Mouse (Mus musculus) left cerebral cortex, adult 2 months (tissue): ENCODE measurements at regions not wholly inside any gene's neighbourhood (a gene's known extent, or its start where the extent isn't known, plus 50 kb on each side); places are given as distances from the start of the nearest gene placed in this dataset.

ENCODE experiments used
- DNase-seq, 2 experiments: peaks; one replicate each; pipeline ENCODE4 v3.0.0; 2021 to 2022; ENCODE audit warnings: low spot score in 2 of 2, mixed read lengths in 1 of 2; ENCODE audit errors: extremely low spot score in 1 of 2
- H3K27ac ChIP-seq: fragments of 200-600 bp; 2 replicates; pipeline ENCODE4 v1.8.1; 2022
- H3K4me3 ChIP-seq: fragments of 200-600 bp; 2 replicates; pipeline ENCODE4 v1.8.1; 2022
- CTCF ChIP-seq: fragments of 200-600 bp; IDR thresholded peaks from 2 replicates; pipeline ENCODE4 v1.8.1; 2022; ENCODE audit warnings: antibody characterized with exemption, mild to moderate bottlenecking, moderate library complexity
- intact Hi-C: fragments of 180-260 bp; cut with DNase I; formaldehyde crosslinking; loops from one replicate; pipeline ENCODE4 v1.15.1; 2025

DNA sequence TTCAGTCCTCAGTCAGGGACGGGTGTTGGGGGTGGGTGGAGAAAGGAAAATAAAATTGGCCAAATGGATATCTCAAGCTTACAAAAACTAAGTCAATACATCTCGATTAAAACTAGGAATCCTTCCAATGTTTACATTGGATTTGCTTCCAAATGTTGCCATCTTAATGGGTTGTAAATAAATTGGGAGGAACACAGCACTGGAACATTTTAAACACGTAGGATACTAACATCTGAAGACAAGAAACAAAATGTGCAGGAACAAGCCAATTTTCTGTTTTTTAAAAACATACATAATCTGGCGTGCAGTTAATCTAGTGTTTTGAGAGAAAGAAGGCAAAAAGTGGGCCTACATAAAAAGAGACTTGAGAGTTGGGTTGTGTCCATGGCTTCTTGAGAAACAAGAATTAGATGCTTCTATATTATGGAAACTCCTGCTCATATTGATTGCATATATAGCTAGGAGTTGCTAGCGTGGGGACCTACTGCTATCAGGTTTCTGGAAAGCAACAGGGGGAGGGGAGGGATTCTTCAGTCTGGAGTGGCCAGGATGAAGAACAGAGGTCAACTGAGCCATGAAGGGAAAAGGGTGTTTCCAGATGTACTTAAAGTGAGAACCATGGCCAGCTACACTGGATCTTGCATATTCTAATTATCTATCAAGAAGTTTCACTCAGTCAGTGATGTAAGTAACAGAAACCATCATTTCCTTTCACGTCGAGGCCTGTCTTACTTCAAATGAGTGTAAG, 330.2 kb downstream of the Rnd3 start:
- intact Hi-C loops, result no loop called here
- Histone ChIP-seq H3K4me3 (no peak overlapping the region), H3K27ac (no peak overlapping the region)
- TF ChIP-seq CTCF, result no peak
- DNase-seq, result no peak

DNA sequence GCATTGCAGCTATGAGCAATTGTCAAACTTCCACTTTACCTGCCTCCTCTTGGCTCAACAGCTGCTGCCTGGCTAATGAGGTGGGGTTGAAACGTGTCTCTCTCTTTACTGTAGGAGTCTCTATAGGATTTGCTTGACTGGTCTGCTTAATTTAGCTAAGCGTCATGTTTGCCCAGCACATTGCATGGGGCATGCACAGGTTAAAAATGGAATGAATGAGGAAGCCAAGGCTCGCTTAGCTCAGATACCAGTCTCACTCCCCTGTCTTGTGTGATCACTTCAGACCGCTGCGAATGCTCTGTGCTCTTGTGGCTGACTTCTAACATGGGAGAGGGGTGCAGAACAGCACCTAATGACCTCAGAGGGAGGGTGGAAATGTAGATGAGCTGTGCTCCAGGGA, 332.5 kb downstream of the Rnd3 start:
- intact Hi-C loops, result no loop called here
- Histone ChIP-seq H3K27ac (no peak overlapping the region), H3K4me3 (no peak overlapping the region)
- no peak for TF ChIP-seq CTCF
- no peak for DNase-seq

DNA sequence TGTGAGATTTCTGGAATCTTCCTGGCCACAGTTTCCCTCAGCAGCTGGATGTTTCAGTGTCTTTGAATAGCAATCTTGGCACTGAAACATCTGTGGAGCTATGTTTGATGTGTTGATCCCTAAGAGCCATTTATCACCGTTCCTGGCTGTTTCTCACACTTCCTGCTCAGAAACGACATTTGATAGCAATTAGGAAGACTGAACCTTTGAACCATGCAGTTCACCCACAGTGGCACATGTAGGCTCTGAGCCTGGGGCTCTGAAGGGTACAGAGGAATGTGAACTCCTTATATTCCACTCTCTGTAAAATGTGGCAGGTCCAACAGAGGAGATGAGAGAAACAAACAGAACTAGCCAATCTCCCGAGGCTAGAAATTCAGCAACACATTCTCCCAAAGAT, 333.4 kb downstream of the Rnd3 start:
- Histone ChIP-seq H3K4me3 (no peak overlapping the region), H3K27ac (no peak overlapping the region)
- intact Hi-C loops, result no loop called here
- DNase-seq, result no peak
- TF ChIP-seq CTCF, result no peak

DNA sequence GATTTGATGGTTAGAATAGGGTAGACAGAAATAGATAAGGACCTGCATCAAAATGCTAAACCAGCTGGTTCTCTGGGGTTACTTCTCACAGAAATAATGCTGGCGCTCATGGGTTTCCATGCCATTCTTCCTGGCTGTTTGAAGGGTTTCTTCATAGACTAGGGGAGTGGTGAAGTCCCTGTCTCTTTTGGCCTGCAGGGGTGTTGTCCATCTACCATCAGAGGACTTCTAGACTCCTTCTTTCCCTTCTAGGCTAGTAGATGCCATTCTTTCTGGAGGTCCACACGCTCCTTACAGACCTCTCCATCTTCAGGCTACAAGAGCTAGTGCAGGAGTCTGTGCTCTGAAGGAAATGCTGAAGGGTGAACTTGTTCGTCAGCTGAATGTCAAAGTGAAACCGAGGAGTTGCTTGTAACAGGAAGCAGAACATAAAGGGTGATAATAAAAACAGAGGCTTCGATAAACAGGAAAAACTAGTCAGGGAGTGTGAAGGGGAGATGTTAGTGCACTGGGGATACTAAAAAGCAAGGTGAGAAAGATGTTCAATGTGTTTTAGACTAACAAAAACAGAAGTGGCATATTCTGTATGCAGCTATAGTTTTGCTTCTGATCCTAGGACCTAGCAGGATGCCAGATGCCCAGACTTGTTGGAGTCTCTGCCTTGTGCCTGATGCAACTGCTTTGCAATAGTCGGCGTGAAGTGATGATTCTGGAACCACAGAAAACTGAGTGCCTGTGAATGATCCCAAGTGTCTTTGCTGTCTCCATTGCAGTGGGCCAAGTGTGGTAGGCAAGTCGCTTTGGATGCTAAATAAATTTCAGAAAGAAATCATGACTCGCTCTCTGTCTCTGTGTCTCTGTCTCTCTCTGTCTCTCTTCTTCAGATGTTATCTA, 335.1 kb downstream of the Rnd3 start:
- H3K27ac ChIP-seq, result no peak overlapping the region
- intact Hi-C loops, result no loop called here
- no peak overlapping the region for H3K4me3 ChIP-seq
- TF ChIP-seq CTCF, result no peak
- no peak for DNase-seq

DNA sequence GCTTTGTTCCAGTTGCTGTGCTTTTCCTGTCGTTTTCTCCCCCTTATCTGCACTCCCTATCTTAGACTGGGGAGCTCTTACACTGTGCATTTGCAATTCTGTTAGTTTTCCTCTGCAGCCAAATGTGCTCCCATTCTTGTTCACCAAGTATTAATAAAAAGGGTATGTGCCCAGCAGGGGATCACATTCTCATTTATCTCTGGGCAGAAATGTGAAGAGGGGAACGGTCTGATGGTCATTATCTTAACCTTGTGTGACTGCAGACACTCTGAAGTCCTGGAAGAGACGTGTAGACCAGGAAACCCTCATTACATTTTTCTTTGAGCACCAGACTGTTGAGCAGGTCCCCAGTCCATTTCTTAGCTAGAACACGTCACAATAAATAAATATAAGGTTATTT, 336.6 kb downstream of the Rnd3 start:
- Histone ChIP-seq H3K27ac (no peak overlapping the region), H3K4me3 (no peak overlapping the region)
- DNase-seq, result no peak
- TF ChIP-seq CTCF, result no peak
- intact Hi-C loops, result no loop called here

DNA sequence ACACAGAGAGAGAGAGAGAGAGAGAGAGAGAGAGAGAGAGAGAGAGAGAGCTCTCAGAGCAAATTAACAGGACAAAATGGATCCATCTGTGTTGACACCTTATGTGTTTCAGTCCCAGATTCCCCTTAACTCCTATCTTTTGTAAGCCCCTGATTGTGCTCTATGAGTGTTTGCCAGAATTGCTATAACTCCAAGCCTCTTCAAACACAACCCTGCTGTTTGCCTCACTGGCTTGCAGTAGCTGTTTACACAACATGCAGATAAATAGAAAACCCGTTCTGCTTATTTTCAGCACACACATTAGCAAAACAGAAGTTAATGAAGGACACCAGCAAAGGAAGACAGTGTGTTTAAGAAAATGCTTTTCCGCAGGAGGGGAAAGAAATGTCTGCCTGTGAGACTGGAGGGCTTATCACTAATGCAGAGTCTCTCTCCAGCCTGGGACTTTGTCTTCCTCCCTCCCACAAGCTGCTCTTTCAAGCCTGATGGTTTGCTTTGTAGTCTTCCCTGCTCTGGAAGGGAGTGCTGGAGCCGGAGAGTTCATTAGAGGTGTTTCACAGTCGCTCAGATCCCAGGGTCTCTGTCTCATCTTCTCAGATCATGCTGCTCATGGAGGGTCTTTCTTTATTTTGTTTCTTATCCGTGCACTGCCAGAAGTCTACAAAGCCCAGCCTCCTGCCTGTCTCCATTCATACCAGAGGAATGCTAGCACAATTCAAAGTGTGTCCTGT, 338.4 kb downstream of the Rnd3 start:
- no peak overlapping the region for H3K4me3 ChIP-seq
- DNase-seq, result no peak
- intact Hi-C loops, result no loop called here
- no peak overlapping the region for H3K27ac ChIP-seq
- no peak for TF ChIP-seq CTCF

DNA sequence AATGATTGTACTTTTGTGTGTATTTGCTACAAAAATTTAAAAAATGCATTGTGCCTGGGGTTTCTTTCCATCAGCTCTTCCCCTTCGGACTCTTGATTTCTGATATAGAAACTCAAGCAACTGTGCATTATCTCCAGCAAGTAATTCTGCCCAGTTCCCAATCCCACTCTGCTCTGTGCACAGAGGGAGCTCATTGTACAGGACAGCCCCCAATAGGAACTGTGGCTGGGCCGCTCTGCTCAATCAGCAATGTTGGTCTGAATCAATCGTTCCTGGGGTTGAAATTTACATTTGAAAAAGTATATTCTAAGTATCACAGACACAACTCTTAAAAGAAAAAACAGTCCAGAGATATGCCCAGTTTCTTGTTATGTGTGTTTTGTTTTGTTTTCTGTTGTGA, 339.1 kb downstream of the Rnd3 start:
- no peak for DNase-seq
- no peak for TF ChIP-seq CTCF
- Histone ChIP-seq H3K4me3 (no peak overlapping the region), H3K27ac (no peak overlapping the region)
- intact Hi-C loops, result no loop called here

DNA sequence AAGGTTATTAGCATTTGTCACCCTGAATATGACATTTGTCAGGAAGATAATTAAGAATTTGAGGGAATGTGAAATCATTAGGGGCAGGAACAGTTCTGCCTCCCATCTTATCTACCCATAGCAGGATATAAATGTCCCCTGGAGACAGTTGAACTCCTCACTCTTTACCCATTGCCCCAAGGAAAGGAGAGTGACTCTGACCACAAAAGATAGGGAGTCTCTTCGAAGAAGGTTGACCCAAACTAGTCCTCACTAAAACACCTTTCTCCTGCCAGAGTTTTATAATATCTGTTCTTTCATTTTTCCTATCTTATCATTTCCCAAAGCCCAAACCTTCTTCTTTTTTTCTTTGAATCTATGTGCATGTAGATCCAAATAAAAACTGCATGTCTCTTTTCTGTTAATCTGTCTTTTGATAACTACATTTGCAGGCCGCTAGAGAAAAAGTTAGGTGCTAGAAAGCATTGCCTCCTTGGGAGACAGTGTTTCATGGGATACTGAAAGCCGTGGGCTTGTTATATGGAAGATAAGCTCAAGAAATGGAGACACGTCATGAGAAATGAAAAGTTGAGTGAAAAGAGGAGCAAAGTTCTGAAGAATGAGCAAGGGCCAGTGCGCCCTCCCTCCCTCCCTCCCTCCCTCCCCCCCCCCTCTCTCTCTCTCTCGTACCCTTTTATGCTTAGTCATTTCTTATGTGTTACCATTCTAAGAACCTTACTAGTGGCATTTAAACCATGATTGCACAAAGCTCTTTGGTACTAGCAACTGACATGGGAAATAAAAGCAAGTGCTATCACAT, 341.6 kb downstream of the Rnd3 start:
- intact Hi-C loops, result no loop called here

DNA sequence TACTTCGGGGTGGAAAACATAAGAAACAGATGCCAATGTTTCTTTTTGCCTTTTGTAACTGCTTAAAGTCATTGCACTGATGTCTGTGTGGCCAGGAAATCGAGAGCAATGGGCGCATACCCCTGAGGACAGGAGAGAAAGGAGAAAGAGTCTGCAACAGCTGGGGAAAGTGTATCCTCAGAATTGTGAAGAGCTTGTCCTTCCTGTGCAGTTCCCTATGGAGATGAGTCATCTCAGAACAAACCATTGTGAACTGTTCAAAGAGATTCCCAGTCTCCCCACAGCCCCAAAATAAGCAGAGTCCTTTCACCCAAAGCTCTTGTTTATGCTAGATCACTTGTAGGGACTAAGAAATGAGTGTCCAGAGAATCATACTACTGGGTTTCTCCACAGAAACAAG, 343.3 kb downstream of the Rnd3 start:
- no peak for TF ChIP-seq CTCF
- intact Hi-C loops, result no loop called here
- no peak overlapping the region for H3K4me3 ChIP-seq
- H3K27ac ChIP-seq, result no peak overlapping the region
- no peak for DNase-seq

More for the DNA sequence above, 341.6 kb downstream of the Rnd3 start:
- Histone ChIP-seq H3K4me3 (no peak overlapping the region), H3K27ac (no peak overlapping the region)
- DNase-seq, result no peak
- TF ChIP-seq CTCF, result no peak

DNA sequence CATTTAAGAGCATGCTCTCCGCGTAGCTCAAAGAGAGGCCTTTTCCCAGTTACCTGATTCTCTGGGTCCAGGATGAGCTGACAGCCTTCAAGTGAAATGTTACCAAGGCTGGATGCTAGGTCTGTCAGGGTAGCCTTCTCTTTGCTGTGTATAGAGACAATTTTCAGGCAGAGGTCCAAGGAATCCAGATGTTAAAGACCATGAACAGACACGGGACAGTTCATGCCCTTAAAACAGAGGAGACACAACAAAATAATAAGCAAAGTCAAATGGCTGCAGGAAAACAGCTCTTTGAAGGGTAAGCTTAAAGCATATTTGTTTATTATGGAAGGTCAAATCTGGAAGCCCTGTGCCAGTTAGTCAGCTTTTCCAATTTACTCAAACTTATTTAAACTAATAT, 352.8 kb downstream of the Rnd3 start:
- TF ChIP-seq CTCF, result no peak
- no peak for DNase-seq
- intact Hi-C loops, result no loop called here
- Histone ChIP-seq H3K27ac (no peak overlapping the region), H3K4me3 (no peak overlapping the region)

DNA sequence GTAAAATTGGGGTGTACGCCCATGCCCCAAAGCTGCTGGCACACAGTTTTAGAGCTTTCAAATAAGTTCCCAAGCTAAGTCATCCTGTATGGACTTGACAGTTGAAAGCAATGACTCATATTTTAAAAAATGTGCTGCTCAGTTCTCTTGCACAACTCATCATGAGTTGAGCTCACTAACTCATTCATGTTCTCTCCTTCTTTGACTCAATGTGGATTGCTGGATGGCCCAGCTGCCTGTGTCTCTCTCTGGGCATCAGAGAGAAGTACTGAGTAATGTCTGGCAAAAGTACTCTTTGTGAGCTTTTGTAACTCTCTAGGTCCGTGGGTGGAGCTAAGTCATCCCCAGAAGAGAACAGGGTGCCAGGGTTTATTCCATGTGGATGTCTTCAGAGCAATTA, 355.3 kb downstream of the Rnd3 start:
- DNase-seq, result no peak
- intact Hi-C loops, result no loop called here

More for the DNA sequence above, 355.3 kb downstream of the Rnd3 start:
- no peak for TF ChIP-seq CTCF
- Histone ChIP-seq H3K4me3 (no peak overlapping the region), H3K27ac (no peak overlapping the region)
